Mouse (Mus musculus) cerebellum, adult 2 months (tissue): Measurements from ENCODE around the gene Draxin. TPM values are rescaled to one million over a fixed set of nuclear protein-coding genes. Genes with fewer than 3 reads are reported as not detected.

ENCODE experiments used
- DNase-seq, 2 experiments: peaks; one replicate each; pipeline ENCODE4 v3.0.0; 2021
- H3K27ac ChIP-seq: fragments of 200-500 bp; 2 replicates; pipeline ENCODE4 v1.5.1; 2012; ENCODE audit warnings: low read length, control low read depth, inconsistent platforms; ENCODE audit not compliant: insufficient read depth
- H3K27me3 ChIP-seq: fragments of 200-500 bp; 2 replicates; pipeline ENCODE4 v1.6.1; 2012; ENCODE audit warnings: inconsistent platforms, mild to moderate bottlenecking, low read length, moderate library complexity; ENCODE audit not compliant: control insufficient read depth, insufficient read depth
- H3K4me1 ChIP-seq: fragments of 200-500 bp; 2 replicates; pipeline ENCODE4 v1.6.1; 2011; ENCODE audit warnings: low read length; ENCODE audit not compliant: control insufficient read depth, insufficient read depth
- H3K4me3 ChIP-seq: fragments of 200-500 bp; replicated peaks from 2 replicates; pipeline ENCODE3; 2011; ENCODE audit warnings: mild to moderate bottlenecking, low read depth, low read length, control low read depth; ENCODE audit not compliant: insufficient read depth
- CTCF ChIP-seq: fragments of 200-500 bp; IDR thresholded peaks from 2 replicates; pipeline ENCODE4 v1.5.1; 2011; ENCODE audit warnings: low read depth, mild to moderate bottlenecking, control low read depth, low read length, moderate library complexity, borderline replicate concordance; ENCODE audit not compliant: insufficient read depth
- POLR2A ChIP-seq: fragments of 200-500 bp; IDR thresholded peaks from 2 replicates; pipeline ENCODE4 v1.6.1; 2011; ENCODE audit warnings: low read length, control low read depth, borderline replicate concordance; ENCODE audit not compliant: insufficient read depth
- WGBS: fragments of 180-500 bp; shearing (Covaris S2); methylation state at CpG from one replicate; pipeline ENCODE4 v1.1.7; 2018; 5-methylcytosine and 5-hydroxymethylcytosine counted together
- polyA plus RNA-seq: library from polyadenylated mRNA; depleted of rRNA; stranded (reverse); fragments of >200 nt; gene quantifications from 2 replicates; pipeline ENCODE4 v1.2.3, GENCODE M21; 2012

The Draxin gene
- polyA plus RNA-seq, 1 experiment, result 0.33 TPM

DNA sequence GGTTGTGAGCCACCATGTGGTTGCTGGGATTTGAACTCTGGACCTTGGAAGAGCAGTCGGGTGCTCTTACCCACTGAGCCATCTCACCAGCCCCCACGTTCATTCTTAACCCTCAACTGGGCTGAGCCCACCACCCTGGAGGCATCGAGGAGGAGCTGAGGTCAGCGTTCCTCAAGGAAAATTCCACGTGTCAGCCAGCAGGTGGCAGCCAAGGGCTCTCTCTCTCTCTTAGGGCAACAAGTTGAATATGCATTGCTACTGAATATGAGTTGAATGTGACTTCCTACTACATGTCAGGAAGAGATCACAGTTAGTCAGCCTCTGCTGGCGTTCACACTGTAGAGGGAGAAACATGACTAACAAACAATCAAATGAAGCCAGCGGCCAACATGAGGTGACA, 37.8 kb upstream of the Draxin start:
- no peak overlapping the region for H3K27ac ChIP-seq
- no peak overlapping the region for H3K4me3 ChIP-seq
- TF ChIP-seq CTCF, result peak; percentile 87
- TF ChIP-seq POLR2A, result no peak
- H3K27me3 ChIP-seq, result peaks cover under 1% of the 10 kb centered on the region; the same call in 1 of the 2 replicates
- peaks cover 3% of the 10 kb centered on the region; the same call in 1 of the 2 replicates for H3K4me1 ChIP-seq
- DNase-seq, result peak; percentile 61 to 66
- 23% methylated on average over 7 of the region's 7 CpGs for WGBS

DNA sequence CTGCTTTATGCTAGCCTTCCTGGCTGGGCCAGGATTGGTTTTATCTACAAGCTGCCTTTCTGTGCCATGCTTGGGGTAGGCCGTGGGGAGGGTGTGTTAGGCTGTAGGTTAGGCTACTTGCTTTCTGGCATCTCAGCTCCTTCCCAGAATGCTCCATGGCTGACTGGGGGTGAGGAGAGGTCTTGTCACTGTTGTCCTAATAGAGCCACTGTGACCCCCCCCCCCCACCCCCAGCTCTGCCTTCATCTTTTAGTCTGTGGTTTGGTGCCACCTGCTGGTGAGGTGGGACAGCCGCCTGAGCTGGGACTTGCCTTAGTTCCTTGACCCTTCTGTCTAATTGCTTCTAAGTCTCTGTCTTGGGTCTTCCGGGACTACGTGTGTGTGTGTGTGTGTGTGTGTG, 36.5 kb upstream of the Draxin start:
- no peaks in the 10 kb centered on the region for H3K27me3 ChIP-seq
- peak; percentile 66 to 77 for DNase-seq
- WGBS, result 11% methylated on average over 4 of the region's 4 CpGs
- peak overlapping the region; percentile 51 for H3K4me3 ChIP-seq
- H3K4me1 ChIP-seq, result peaks cover 3% of the 10 kb centered on the region; the same call in 1 of the 2 replicates
- no peak overlapping the region for H3K27ac ChIP-seq
- TF ChIP-seq POLR2A, result no peak
- TF ChIP-seq CTCF, result peak; percentile 66

GRCm38 (mm10) chr4:148166431-148166830, 35.9 kb upstream of the Draxin start:
- WGBS, result 15% methylated on average over 10 of the region's 10 CpGs
- H3K4me3 ChIP-seq, result peak overlapping the region; percentile 22
- no peak for TF ChIP-seq POLR2A
- TF ChIP-seq CTCF, result no peak
- peak; percentile 61 to 75 for DNase-seq
- H3K4me1 ChIP-seq, result peaks cover 3% of the 10 kb centered on the region; the same call in 1 of the 2 replicates
- H3K27me3 ChIP-seq, result no peaks in the 10 kb centered on the region
- H3K27ac ChIP-seq, result no peak overlapping the region

GRCm38 (mm10) chr4:148165551-148165950, 35.1 kb upstream of the Draxin start:
- no peaks in the 10 kb centered on the region for H3K27me3 ChIP-seq
- 26% methylated on average over 17 of the region's 17 CpGs for WGBS
- no peak for TF ChIP-seq CTCF
- no peak for TF ChIP-seq POLR2A
- peak in 1 of 2 experiments; percentile 31 for DNase-seq
- H3K27ac ChIP-seq, result no peak overlapping the region
- no peak overlapping the region for H3K4me3 ChIP-seq
- peaks cover 3% of the 10 kb centered on the region; the same call in 1 of the 2 replicates for H3K4me1 ChIP-seq

DNA sequence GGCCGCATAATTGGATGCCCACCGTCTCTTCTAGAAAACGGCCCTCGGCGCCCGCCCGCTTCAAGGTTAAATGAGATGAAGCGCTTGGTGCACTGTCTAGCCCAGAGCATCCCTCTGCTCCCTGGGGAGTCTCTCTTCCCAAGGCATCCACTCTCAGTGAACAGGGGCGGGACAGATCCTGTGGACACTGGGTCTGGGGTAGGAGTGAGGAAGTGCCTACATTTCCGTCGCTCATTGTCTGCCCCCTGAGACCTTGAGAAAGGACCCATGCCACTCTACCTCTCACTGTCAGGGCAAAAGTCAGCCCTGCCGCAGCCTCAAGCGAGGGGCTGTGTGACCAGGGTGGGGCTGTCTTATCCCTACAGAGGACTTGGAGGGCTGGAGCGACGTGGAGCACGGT, 34.0 kb upstream of the Draxin start:
- whole genome bisulfite sequencing, result 23% methylated on average over 16 of the region's 16 CpGs
- H3K27ac ChIP-seq, result no peak overlapping the region
- H3K4me3 ChIP-seq, result no peak overlapping the region
- H3K4me1 ChIP-seq, result peaks cover 3% of the 10 kb centered on the region; the same call in 1 of the 2 replicates
- TF ChIP-seq POLR2A, result no peak
- no peak for TF ChIP-seq CTCF
- peak in 1 of 2 experiments; percentile 23 for DNase-seq
- no peaks in the 10 kb centered on the region for H3K27me3 ChIP-seq

GRCm38 (mm10) chr4:148164002-148164439, 33.5 kb upstream of the Draxin start:
- TF ChIP-seq POLR2A (no peak), CTCF (peak; percentile 34; the same call in 1 of the 2 replicates)
- Histone ChIP-seq H3K27ac (no peak overlapping the region), H3K4me3 (peak overlapping the region; percentile 17), H3K27me3 (no peaks in the 10 kb centered on the region), H3K4me1 (peaks cover 3% of the 10 kb centered on the region; the same call in 1 of the 2 replicates)
- DNase-seq, result peak; percentile 68 to 73
- WGBS, result 4% methylated on average over 28 of the region's 29 CpGs

GRCm38 (mm10) chr4:148160436-148161390, 30.2 kb upstream of the Draxin start, which contains the start of the genes Fbxo44 and Fbxo2:
Gene Fbxo44, minus strand, starts transcription at chr4:148160482.
Gene Fbxo2, plus strand, starts transcription at chr4:148160621.
- Histone ChIP-seq H3K27ac (peak within 1 kb of the TSS; percentile 83), H3K27me3 (no peaks in the 10 kb centered on the region), H3K4me3 (peak within 1 kb of the TSS; percentile 86), H3K4me1 (peaks cover 14% of the 10 kb centered on the region)
- DNase-seq, result peak; percentile 70 to 73
- WGBS, result 6% methylated on average over 43 of the region's 43 CpGs
- no peak for TF ChIP-seq POLR2A
- TF ChIP-seq CTCF, result no peak
